Mouse (Mus musculus) heart, embryonic 12.5 days (tissue): Measurements from ENCODE around the gene Timm8a2. TPM values are rescaled to one million over a fixed set of nuclear protein-coding genes. Genes with fewer than 3 reads are reported as not detected.
A peak's percentile ranks its signal among the peaks of the same experiment; 100 is the strongest.
"Not testable (repeated sequence)": the region's sequence is repeated elsewhere in the genome, so short reads cannot be mapped to it uniquely, and the experiment has no call there.

Experiments used
- ATAC-seq: fragments of 200-750 bp; cut with Nextera tagmentation; 2 replicates; pipeline ENCODE4 v1.8.0; 2017; ENCODE audit warnings: moderate TSS enrichment, moderate library complexity; ENCODE audit not compliant: insufficient number of reproducible peaks, low FRiP score
- H3K27ac ChIP-seq: fragments of 300-500 bp; sonication (generic); 2 replicates; pipeline ENCODE4 v1.5.1; 2016; ENCODE audit warnings: mild to moderate bottlenecking, moderate library complexity; ENCODE audit not compliant: poor library complexity, severe bottlenecking
- H3K27me3 ChIP-seq: fragments of 300-500 bp; sonication (generic); replicated peaks from 2 replicates; pipeline ENCODE4 v1.6.1; 2016; ENCODE audit warnings: mild to moderate bottlenecking, moderate library complexity
- H3K36me3 ChIP-seq: fragments of 300-500 bp; sonication (generic); 2 replicates; pipeline ENCODE4 v1.6.1; 2016; ENCODE audit warnings: mild to moderate bottlenecking, moderate library complexity
- H3K4me1 ChIP-seq: fragments of 300-500 bp; sonication (generic); replicated peaks from 2 replicates; pipeline ENCODE4 v1.6.1; 2016; ENCODE audit warnings: mild to moderate bottlenecking
- H3K4me2 ChIP-seq: fragments of 300-500 bp; sonication (generic); 2 replicates; pipeline ENCODE4 v1.6.1; 2016; ENCODE audit warnings: mild to moderate bottlenecking, moderate library complexity
- H3K4me3 ChIP-seq: fragments of 300-500 bp; sonication (generic); 2 replicates; pipeline ENCODE4 v1.5.1; 2016; ENCODE audit warnings: mild to moderate bottlenecking
- H3K9ac ChIP-seq: fragments of 300-500 bp; sonication (generic); 2 replicates; pipeline ENCODE4 v1.6.1; 2016; ENCODE audit warnings: mild to moderate bottlenecking, moderate library complexity
- H3K9me3 ChIP-seq: fragments of 300-500 bp; sonication (generic); replicated peaks from 2 replicates; pipeline ENCODE4 v1.6.1; 2016; ENCODE audit warnings: mild to moderate bottlenecking, moderate library complexity
- WGBS: fragments of 180-500 bp; shearing (Covaris S2); methylation state at CpG from one replicate; pipeline ENCODE4 v1.1.7; 2016; 5-methylcytosine and 5-hydroxymethylcytosine counted together
- polyA plus RNA-seq: library from polyadenylated mRNA; unstranded; fragments of >200 nt; fragmentation: Nextera tagmentation; extraction: Ambion mirVana; gene quantifications from 2 replicates; pipeline ENCODE4 v1.2.1, GENCODE M21; 2016

Timm8a2 gene
- polyA plus RNA-seq, 1 experiment from 2014 or later = not detected

GRCm38 (mm10) chr14:122060642-122061041, 26.2 kb downstream of the Timm8a2 start:
- H3K4me3 ChIP-seq = no peak overlapping the region
- no peak overlapping the region for H3K9ac ChIP-seq
- H3K4me1 ChIP-seq = no peaks in the 10 kb centered on the region
- H3K9me3 ChIP-seq = no peaks in the 10 kb centered on the region
- H3K27me3 ChIP-seq = peaks cover 57% of the 10 kb centered on the region
- no peak overlapping the region for H3K4me2 ChIP-seq
- 11% methylated on average over 3 of the region's 3 CpGs for WGBS
- ATAC-seq = no peak
- no peaks in the 10 kb centered on the region for H3K36me3 ChIP-seq
- H3K27ac ChIP-seq = no peak overlapping the region

DNA sequence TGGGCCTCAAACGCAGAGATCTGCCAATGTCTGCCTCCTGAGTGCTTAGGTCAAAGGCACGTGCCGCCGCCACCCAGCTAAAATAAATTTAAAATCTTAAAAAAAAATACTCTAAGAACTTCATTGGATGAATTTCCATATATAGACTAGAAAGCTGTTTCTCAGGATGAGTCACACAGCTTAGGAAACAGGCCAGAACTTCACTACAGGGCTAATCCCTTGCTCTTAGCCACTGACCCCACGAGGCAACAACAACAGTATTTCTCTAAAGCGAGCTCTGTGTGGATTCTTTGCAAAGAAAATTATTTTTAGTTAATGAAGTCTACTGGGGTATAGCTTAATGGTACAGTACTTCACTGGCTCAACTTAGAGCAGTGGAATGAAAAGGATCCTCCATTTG, 26.9 kb downstream of the Timm8a2 start:
- H3K27ac ChIP-seq = no peak overlapping the region
- H3K36me3 ChIP-seq = no peaks in the 10 kb centered on the region
- no peak overlapping the region for H3K4me2 ChIP-seq
- H3K4me1 ChIP-seq = no peaks in the 10 kb centered on the region
- H3K4me3 ChIP-seq = no peak overlapping the region
- 85% methylated on average over 6 of the region's 6 CpGs for WGBS
- no peaks in the 10 kb centered on the region for H3K9me3 ChIP-seq
- H3K9ac ChIP-seq = no peak overlapping the region
- no peak for ATAC-seq
- peaks cover 58% of the 10 kb centered on the region for H3K27me3 ChIP-seq

GRCm38 (mm10) chr14:122062411-122063090, 28.1 kb downstream of the Timm8a2 start:
- H3K9me3 ChIP-seq = no peaks in the 10 kb centered on the region
- ATAC-seq = no peak
- WGBS = 80% methylated on average over 10 of the region's 10 CpGs
- H3K4me3 ChIP-seq = no peak overlapping the region
- no peak overlapping the region for H3K4me2 ChIP-seq
- no peaks in the 10 kb centered on the region for H3K4me1 ChIP-seq
- H3K27ac ChIP-seq = no peak overlapping the region
- H3K27me3 ChIP-seq = peaks cover 69% of the 10 kb centered on the region
- no peak overlapping the region for H3K9ac ChIP-seq
- H3K36me3 ChIP-seq = no peaks in the 10 kb centered on the region

DNA sequence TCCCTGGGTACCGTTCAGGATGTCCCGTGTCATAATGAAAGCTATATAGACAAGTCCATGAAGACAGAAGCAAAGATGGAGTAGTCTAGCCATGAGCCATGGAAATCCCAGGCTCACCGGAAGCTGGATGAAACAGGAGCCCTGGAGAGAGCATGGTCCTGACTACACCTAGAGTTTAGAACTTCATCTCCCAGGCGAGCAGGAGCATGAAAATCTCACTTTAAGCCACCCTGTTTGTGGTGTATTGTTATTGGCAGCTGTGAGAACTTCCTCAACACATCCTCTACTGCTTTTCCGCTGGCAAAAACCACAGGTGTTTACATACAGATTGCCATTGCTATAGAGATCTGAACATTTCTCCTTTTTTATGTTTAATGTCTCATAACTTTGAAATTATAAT, 29.1 kb downstream of the Timm8a2 start:
- no peak overlapping the region for H3K4me3 ChIP-seq
- 74% methylated on average over 5 of the region's 5 CpGs for WGBS
- no peak overlapping the region for H3K4me2 ChIP-seq
- no peaks in the 10 kb centered on the region for H3K36me3 ChIP-seq
- H3K9ac ChIP-seq = no peak overlapping the region
- no peaks in the 10 kb centered on the region for H3K9me3 ChIP-seq
- peaks cover 3% of the 10 kb centered on the region for H3K4me1 ChIP-seq
- ATAC-seq = no peak
- H3K27me3 ChIP-seq = peaks cover 64% of the 10 kb centered on the region
- no peak overlapping the region for H3K27ac ChIP-seq

DNA sequence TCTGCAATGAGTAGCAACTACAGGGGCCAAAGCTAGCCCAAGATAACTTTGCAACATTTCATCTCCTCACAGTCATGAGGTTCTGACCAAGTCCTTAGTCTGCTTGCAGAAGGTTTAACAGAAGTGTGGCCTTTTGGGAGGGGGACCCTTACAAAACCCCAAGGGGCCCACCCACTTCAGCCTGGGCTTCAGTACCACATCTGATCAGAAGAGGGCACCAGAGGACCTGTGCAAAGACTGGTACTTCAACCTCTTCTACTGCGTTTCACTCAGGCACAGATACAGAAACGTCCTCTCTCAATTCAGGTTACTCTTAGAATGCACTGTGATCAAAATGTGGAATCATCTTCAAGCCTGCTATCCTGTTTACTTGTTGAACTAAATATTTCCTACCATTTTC, 30.0 kb downstream of the Timm8a2 start:
- Histone ChIP-seq H3K27me3 (peaks cover 60% of the 10 kb centered on the region), H3K27ac (no peak overlapping the region), H3K4me1 (peaks cover 12% of the 10 kb centered on the region), H3K36me3 (no peaks in the 10 kb centered on the region), H3K4me3 (no peak overlapping the region), H3K9me3 (no peaks in the 10 kb centered on the region), H3K9ac (no peak overlapping the region), H3K4me2 (no peak overlapping the region)
- no peak for ATAC-seq
- WGBS = 5% methylated on average over 2 of the region's 2 CpGs

GRCm38 (mm10) chr14:122066243-122066642, 31.8 kb downstream of the Timm8a2 start:
- 61% methylated on average over 4 of the region's 4 CpGs for WGBS
- ATAC-seq = no peak
- H3K27ac ChIP-seq = no peak overlapping the region
- H3K4me2 ChIP-seq = no peak overlapping the region
- no peaks in the 10 kb centered on the region for H3K36me3 ChIP-seq
- no peaks in the 10 kb centered on the region for H3K9me3 ChIP-seq
- H3K9ac ChIP-seq = no peak overlapping the region
- H3K27me3 ChIP-seq = peaks cover 75% of the 10 kb centered on the region
- H3K4me1 ChIP-seq = peaks cover 21% of the 10 kb centered on the region
- H3K4me3 ChIP-seq = no peak overlapping the region

- peaks cover 82% of the 10 kb centered on the region for H3K27me3 ChIP-seq
- not testable (repeated sequence) for H3K36me3 ChIP-seq, H3K4me2 ChIP-seq, ATAC-seq, H3K9ac ChIP-seq, H3K4me3 ChIP-seq, H3K27ac ChIP-seq, H3K9me3 ChIP-seq
- peaks cover 21% of the 10 kb centered on the region for H3K4me1 ChIP-seq
- WGBS = 66% methylated on average over 3 of the region's 3 CpGs
These were observed 33.6 kb downstream of the Timm8a2 start for GRCm38 (mm10) chr14:122068036-122068435.

GRCm38 (mm10) chr14:122068801-122069695, 34.6 kb downstream of the Timm8a2 start:
- Histone ChIP-seq H3K9ac (no peak overlapping the region), H3K27me3 (peaks cover 83% of the 10 kb centered on the region), H3K9me3 (no peaks in the 10 kb centered on the region), H3K36me3 (no peaks in the 10 kb centered on the region), H3K4me2 (peak overlapping the region; percentile 24), H3K4me3 (no peak overlapping the region), H3K4me1 (peaks cover 21% of the 10 kb centered on the region), H3K27ac (0 out of 2 replicates have a peak overlapping the region, but pooled peaks have one; percentile 13)
- WGBS = 14% methylated on average over 11 of the region's 11 CpGs
- peak; percentile 65 for ATAC-seq

DNA sequence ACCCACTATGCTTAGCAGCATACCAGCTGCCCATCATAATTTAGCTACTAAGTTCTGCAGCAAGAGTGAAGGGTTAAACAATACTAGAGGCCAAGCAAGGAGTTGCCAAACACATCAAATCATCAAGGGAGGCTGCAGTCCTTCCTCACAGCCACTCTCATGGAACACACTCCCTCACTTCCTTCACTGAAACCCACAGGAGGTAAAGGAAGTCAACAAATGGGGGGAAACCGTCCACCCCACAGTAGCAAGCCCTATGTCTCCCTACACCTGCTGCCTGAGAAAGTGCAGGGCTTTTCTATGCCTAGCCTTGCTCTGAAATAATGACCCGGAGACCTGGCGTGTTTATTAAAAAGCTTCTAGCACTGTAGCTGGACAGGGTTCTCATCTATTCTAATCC, 35.5 kb downstream of the Timm8a2 start:
- 69% methylated on average over 3 of the region's 3 CpGs for WGBS
- Histone ChIP-seq H3K27me3 (peaks cover 83% of the 10 kb centered on the region), H3K4me2 (no peak overlapping the region), H3K27ac (no peak overlapping the region), H3K4me1 (peaks cover 21% of the 10 kb centered on the region), H3K9ac (no peak overlapping the region), H3K9me3 (no peaks in the 10 kb centered on the region), H3K36me3 (no peaks in the 10 kb centered on the region), H3K4me3 (no peak overlapping the region)
- ATAC-seq = no peak

DNA sequence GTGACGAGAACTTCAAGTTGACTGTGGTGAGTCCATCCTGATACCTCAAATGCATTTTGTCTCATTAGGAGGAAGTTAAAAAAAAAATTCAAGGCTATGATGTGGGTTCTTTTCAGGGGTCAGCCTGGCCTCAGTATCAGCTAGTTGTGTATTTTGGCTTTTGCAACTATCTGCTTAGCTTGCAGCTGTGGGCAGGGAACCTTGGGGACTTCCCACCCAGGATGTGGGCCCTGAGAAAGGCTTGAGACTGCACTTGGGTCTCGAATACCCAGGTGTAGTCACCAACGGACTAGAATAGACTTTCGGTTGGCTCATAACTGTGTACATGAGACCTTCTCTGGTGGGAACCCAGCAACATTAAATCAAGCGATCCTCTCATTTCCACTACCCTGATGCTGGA, 38.9 kb downstream of the Timm8a2 start:
- H3K27ac ChIP-seq = no peak overlapping the region
- H3K9me3 ChIP-seq = no peaks in the 10 kb centered on the region
- peaks cover 87% of the 10 kb centered on the region for H3K27me3 ChIP-seq
- no peak for ATAC-seq
- H3K4me3 ChIP-seq = no peak overlapping the region
- no peak overlapping the region for H3K9ac ChIP-seq
- 82% methylated on average over 5 of the region's 5 CpGs for WGBS
- H3K36me3 ChIP-seq = no peaks in the 10 kb centered on the region
- H3K4me2 ChIP-seq = no peak overlapping the region
- peaks cover 27% of the 10 kb centered on the region for H3K4me1 ChIP-seq

- H3K9me3 ChIP-seq = no peaks in the 10 kb centered on the region
- no peak for ATAC-seq
- no peak overlapping the region for H3K27ac ChIP-seq
- no peak overlapping the region for H3K4me3 ChIP-seq
- no peak overlapping the region for H3K9ac ChIP-seq
- H3K36me3 ChIP-seq = no peaks in the 10 kb centered on the region
- no peak overlapping the region for H3K4me2 ChIP-seq
- 71% methylated on average over 10 of the region's 10 CpGs for WGBS
- peaks cover 88% of the 10 kb centered on the region for H3K27me3 ChIP-seq
- H3K4me1 ChIP-seq = peaks cover 18% of the 10 kb centered on the region
These were observed 39.9 kb downstream of the Timm8a2 start for GRCm38 (mm10) chr14:122074360-122074759.
